Comparison of ENCODE assay signal across 8 mouse cellular contexts in genomic region chr15:78528726-78529411, GRCm38 (mm10). TPM values are rescaled to one million over a fixed set of nuclear protein-coding genes. Genes with fewer than 3 reads are reported as not detected.
A peak's percentile ranks its signal among the peaks of the same experiment; 100 is the strongest.
DNase-seq lines count a peak whose midpoint lies in the region; ATAC-seq and TF ChIP-seq lines count a peak whose summit lies in the region.
"Had no signal": no experiment of that assay in that cellular context is flagged by ENCODE, and none has a peak within 500 bp of the region (broad histone marks: within the 10 kb centered on the region; RNA-seq: fewer than 3 reads in every experiment).

No protein-coding gene starts in this region.

- TF ChIP-seq EP300 in CH12.LX (IDR thresholded peaks at IDR 0.05; ENCODE audit: low read length) = peak; percentile 61

- H3K79me2 ChIP-seq in CH12.LX (replicated peaks; ENCODE audit: control insufficient read depth, extremely low read depth, insufficient read depth, poor library complexity, severe bottlenecking) = no peaks in the 10 kb centered on the region

- H3K4me2 ChIP-seq in CH12.LX (ENCODE audit: insufficient read depth, low read depth, poor library complexity, severe bottlenecking) = peak overlapping the region; percentile 35
- peak overlapping the region; percentile 78 for H3K4me2 ChIP-seq in heart, embryonic 13.5 days
- H3K4me2 ChIP-seq in kidney, embryonic 15.5 days = peak overlapping the region; percentile 73
- H3K4me2 ChIP-seq in midbrain, embryonic 14.5 days (ENCODE audit: low read length) = peak overlapping the region; percentile 48

- no peak for ATAC-seq in heart, embryonic 13.5 days (ENCODE audit: extremely low read depth, insufficient number of reproducible peaks, low FRiP score, low TSS enrichment)
- ATAC-seq in kidney, embryonic 15.5 days (replicated peaks; ENCODE audit: low FRiP score) = 0 out of 2 replicates have a peak, but pooled peaks have one; percentile 1
- ATAC-seq in midbrain, embryonic 14.5 days (ENCODE audit: low FRiP score, low TSS enrichment) = no peak

- TF ChIP-seq RAD21 in CH12.LX (IDR thresholded peaks at IDR 0.05; ENCODE audit: low read depth, low read length) = no peak; the same call in 1 of the 2 replicates

- 31% methylated on average over 11 of the region's 11 CpGs for WGBS in heart, embryonic 13.5 days
- WGBS in kidney, embryonic 15.5 days = 35% methylated on average over 11 of the region's 11 CpGs
- WGBS in midbrain, embryonic 14.5 days = 50% methylated on average over 11 of the region's 11 CpGs

- H3K9ac ChIP-seq in CH12.LX (ENCODE audit: insufficient read depth, low read depth) = peak overlapping the region; percentile 37; the same call in 1 of the 2 replicates
- peak overlapping the region; percentile 85 for H3K9ac ChIP-seq in heart, embryonic 13.5 days
- H3K9ac ChIP-seq in kidney, embryonic 15.5 days = peak overlapping the region; percentile 59
- peak overlapping the region; percentile 30 for H3K9ac ChIP-seq in midbrain, embryonic 14.5 days (replicated peaks; ENCODE audit: low read length)

- peaks cover 0 to 34% of the 10 kb centered on the region in 2 experiments for H3K36me3 ChIP-seq in CH12.LX (replicated peaks in 1 of 2; ENCODE audit: control insufficient read depth in 1 of 2, insufficient read depth in 1 of 2, low read length in 1 of 2)
- H3K36me3 ChIP-seq in heart, embryonic 13.5 days = peaks cover 11% of the 10 kb centered on the region
- 0 out of 2 replicates have a peak, but pooled peaks cover 9% of the 10 kb centered on the region for H3K36me3 ChIP-seq in kidney, embryonic 15.5 days
- no peaks in the 10 kb centered on the region for H3K36me3 ChIP-seq in midbrain, embryonic 14.5 days (ENCODE audit: control insufficient read depth, insufficient read depth, low read length)

- H3K4me3 ChIP-seq in CH12.LX (replicated peaks in 1 of 3; ENCODE audit: low read depth in 2 of 3, low read length in 2 of 3, poor library complexity in 1 of 3) = peak overlapping the region; percentile 20 to 60 (median 52)
- peak overlapping the region; percentile 57 for H3K4me3 ChIP-seq in heart, embryonic 13.5 days
- H3K4me3 ChIP-seq in kidney, embryonic 15.5 days (replicated peaks) = peak overlapping the region; percentile 46
- H3K4me3 ChIP-seq in midbrain, embryonic 14.5 days (replicated peaks; ENCODE audit: low read depth, low read length) = no peak overlapping the region

- TF ChIP-seq POLR2A in CH12.LX (IDR thresholded peaks at IDR 0.05; ENCODE audit: low read depth, low read length) = peak; percentile 47

- no peak for TF ChIP-seq CTCF in CH12.LX (conservative IDR thresholded peaks at IDR 0.05 in 1 of 2, IDR thresholded peaks at IDR 0.05 in 1 of 2; ENCODE audit: low read depth in 2 of 2, low read length in 2 of 2)

- DNase-seq in CH12.LX (ENCODE audit: extremely low read depth) = peak; percentile 90
- DNase-seq in adrenal gland, postnatal 14 days = peak; percentile 63
- DNase-seq in midbrain, embryonic 14.5 days = no peak
- DNase-seq in cerebellum, adult 9-10 months = no peak
- DNase-seq in frontal cortex, postnatal 10 days (ENCODE audit: low spot score in 2 of 2) = no peak

- H3K4me1 ChIP-seq in CH12.LX (ENCODE audit: control insufficient read depth in 1 of 2, insufficient read depth in 2 of 2) = peaks cover 31 to 57% of the 10 kb centered on the region in 2 experiments
- H3K4me1 ChIP-seq in heart, embryonic 13.5 days = peaks cover 48% of the 10 kb centered on the region
- H3K4me1 ChIP-seq in kidney, embryonic 15.5 days = peaks cover 49% of the 10 kb centered on the region
- peaks cover 19% of the 10 kb centered on the region; the same call in 1 of the 2 replicates for H3K4me1 ChIP-seq in midbrain, embryonic 14.5 days (ENCODE audit: control insufficient read depth, insufficient read depth, low read length)

- no peaks in the 10 kb centered on the region for H3K9me3 ChIP-seq in CH12.LX (replicated peaks; ENCODE audit: low read length)
- no peaks in the 10 kb centered on the region for H3K9me3 ChIP-seq in heart, embryonic 13.5 days
- no peaks in the 10 kb centered on the region for H3K9me3 ChIP-seq in kidney, embryonic 15.5 days (replicated peaks)
- H3K9me3 ChIP-seq in midbrain, embryonic 14.5 days (ENCODE audit: control insufficient read depth, low read length) = no peaks in the 10 kb centered on the region

- in situ Hi-C loops in CH12.LX (cut with MboI; ENCODE audit: low pct_ligation_motif_present, low pct_unique_long_range_greater_than_20kb, low sequenced_read_pairs) = loop anchor here (25.0 kb wide), 2 partner anchors 342 to 567 kb away; partner anchors contain the start of genes Eif3d and Foxred2

- dilution Hi-C loops in CH12.LX (cut with MboI; ENCODE audit: extremely low pct_ligation_motif_present, extremely low pct_unique_long_range_greater_than_20kb, low sequenced_read_pairs) = no loop called here

- peak overlapping the region; percentile 34 for H3K27ac ChIP-seq in CH12.LX (ENCODE audit: insufficient read depth, low read depth)
- peak overlapping the region; percentile 88 for H3K27ac ChIP-seq in heart, embryonic 13.5 days (replicated peaks)
- peak overlapping the region; percentile 91 for H3K27ac ChIP-seq in kidney, embryonic 15.5 days
- H3K27ac ChIP-seq in midbrain, embryonic 14.5 days (replicated peaks; ENCODE audit: low read depth, low read length) = no peak overlapping the region

- no peaks in the 10 kb centered on the region for H3K27me3 ChIP-seq in CH12.LX (replicated peaks)
- H3K27me3 ChIP-seq in heart, embryonic 13.5 days (replicated peaks) = no peaks in the 10 kb centered on the region
- H3K27me3 ChIP-seq in kidney, embryonic 15.5 days = no peaks in the 10 kb centered on the region
- no peaks in the 10 kb centered on the region for H3K27me3 ChIP-seq in midbrain, embryonic 14.5 days (ENCODE audit: control insufficient read depth, insufficient read depth, low read length)

TF ChIP-seq in CH12.LX, 34 proteins besides CTCF, POLR2A, EP300 and RAD21 (continues in another document):
- peak; percentile 45 for TF ChIP-seq ETS1 (conservative IDR thresholded peaks at IDR 0.05; ENCODE audit: low read depth, low read length)
- 0 out of 2 replicates have a peak, but pooled peaks have one; percentile 34 for TF ChIP-seq E2F4 (IDR thresholded peaks at IDR 0.05; ENCODE audit: insufficient replicate concordance, low read depth, low read length)
- TF ChIP-seq CHD1 (IDR thresholded peaks at IDR 0.05; ENCODE audit: low read depth, low read length) = peak; percentile 73; the same call in 1 of the 2 replicates
- TF ChIP-seq MYC (IDR thresholded peaks at IDR 0.05; ENCODE audit: low read depth, low read length) = peak; percentile 77; the same call in 1 of the 2 replicates
- TF ChIP-seq USF2 (conservative IDR thresholded peaks at IDR 0.05; ENCODE audit: low read depth, low read length) = peak; percentile 95
- peak; percentile 49 for TF ChIP-seq NRF1 (IDR thresholded peaks at IDR 0.05; ENCODE audit: low read depth, low read length)
- TF ChIP-seq ZNF384 (IDR thresholded peaks at IDR 0.05; ENCODE audit: low read depth, low read length) = no peak
- TF ChIP-seq TBP (conservative IDR thresholded peaks at IDR 0.05; ENCODE audit: low read depth, low read length) = peak; percentile 72; the same call in 1 of the 2 replicates
- TF ChIP-seq JUN (IDR thresholded peaks at IDR 0.05; ENCODE audit: insufficient read depth, low read depth, low read length) = no peak
- TF ChIP-seq MAX (IDR thresholded peaks at IDR 0.05; ENCODE audit: low read length) = peak; percentile 87
- peak; percentile 28; the same call in 1 of the 2 replicates for TF ChIP-seq MEF2A (IDR thresholded peaks at IDR 0.05; ENCODE audit: borderline replicate concordance, low read depth, low read length)
- TF ChIP-seq USF1 (IDR thresholded peaks at IDR 0.05; ENCODE audit: low read depth, low read length) = peak; percentile 92
- TF ChIP-seq JUND (conservative IDR thresholded peaks at IDR 0.05; ENCODE audit: low read depth, low read length) = no peak
- no peak for TF ChIP-seq POLR2AphosphoS2 (IDR thresholded peaks at IDR 0.05; ENCODE audit: low read depth, low read length)
- no peak for TF ChIP-seq SMC3 (IDR thresholded peaks at IDR 0.05; ENCODE audit: low read depth, low read length)
- peak; percentile 37; the same call in 1 of the 2 replicates for TF ChIP-seq MXI1 (IDR thresholded peaks at IDR 0.05; ENCODE audit: low read depth, low read length)

RNA-seq across cellular contexts. Expression of gene C1qtnf6, which starts 2.3 kb away (rescaled TPM):
- total RNA-seq in CH12.LX (2012; rRNA removed) = 4.1 and 6.3 TPM in 2 replicates
- total RNA-seq in CH12.LX (2014; rRNA removed) = 5.0 and 5.7 TPM in 2 replicates
- 27.7 and 28.1 TPM in 2 replicates for polyA plus RNA-seq in CH12.LX (2012; ENCODE audit: insufficient read length, low read depth)
- total RNA-seq in adrenal gland, postnatal 14 days (2021) = 53.4 and 69.2 TPM in 2 replicates
- 28.7 and 31.8 TPM in 2 replicates for polyA plus RNA-seq in heart, embryonic 13.5 days (2015; fragmentation: Nextera tagmentation; extraction: Ambion mirVana)
- 27.7 and 30.4 TPM in 2 replicates for polyA plus RNA-seq in kidney, embryonic 15.5 days (2015; fragmentation: Nextera tagmentation; extraction: Ambion mirVana)
- 5.6 and 7.3 TPM in 2 replicates for polyA plus RNA-seq in midbrain, embryonic 14.5 days (2014; fragmentation: Nextera tagmentation; extraction: Ambion mirVana)

RNA-seq across cellular contexts. Expression of gene Sstr3, which starts 15.6 kb away (rescaled TPM):
- total RNA-seq in CH12.LX (2012; rRNA removed) = not detected in 2 replicates
- not detected in 2 replicates for total RNA-seq in CH12.LX (2014; rRNA removed)
- 0.14 and 0.36 TPM in 2 replicates for polyA plus RNA-seq in CH12.LX (2012; ENCODE audit: insufficient read length, low read depth)
- total RNA-seq in adrenal gland, postnatal 14 days (2021) = 0.56 and 0.98 TPM in 2 replicates
- 0.09 TPM in 1 of 2 replicates, not detected in the other for polyA plus RNA-seq in heart, embryonic 13.5 days (2015; fragmentation: Nextera tagmentation; extraction: Ambion mirVana)
- 0.30 and 0.58 TPM in 2 replicates for polyA plus RNA-seq in kidney, embryonic 15.5 days (2015; fragmentation: Nextera tagmentation; extraction: Ambion mirVana)
- 0.18 and 0.23 TPM in 2 replicates for polyA plus RNA-seq in midbrain, embryonic 14.5 days (2014; fragmentation: Nextera tagmentation; extraction: Ambion mirVana)
- total RNA-seq: gastrocnemius, postnatal 36 days had no signal

RNA-seq across cellular contexts. Expression of gene Il2rb, which starts 33.8 kb away (rescaled TPM):
- total RNA-seq in CH12.LX (2012; rRNA removed) = 31.2 and 34.3 TPM in 2 replicates
- total RNA-seq in CH12.LX (2014; rRNA removed) = 26.0 and 32.1 TPM in 2 replicates
- 47.2 and 60.0 TPM in 2 replicates for polyA plus RNA-seq in CH12.LX (2012; ENCODE audit: insufficient read length, low read depth)
- 0.41 and 4.2 TPM in 2 replicates for total RNA-seq in adrenal gland, postnatal 14 days (2021)
- 0.04 TPM in 1 of 2 replicates, not detected in the other for polyA plus RNA-seq in heart, embryonic 13.5 days (2015; fragmentation: Nextera tagmentation; extraction: Ambion mirVana)
- 0.44 and 0.60 TPM in 2 replicates for polyA plus RNA-seq in kidney, embryonic 15.5 days (2015; fragmentation: Nextera tagmentation; extraction: Ambion mirVana)
- polyA plus RNA-seq in midbrain, embryonic 14.5 days (2014; fragmentation: Nextera tagmentation; extraction: Ambion mirVana) = 0.08 and 0.11 TPM in 2 replicates
- total RNA-seq: gastrocnemius, postnatal 36 days had no signal

RNA-seq across cellular contexts. Expression of gene Rac2, which starts 43.7 kb away (rescaled TPM):
- total RNA-seq in CH12.LX (2012; rRNA removed) (314 and 453 TPM in 2 replicates), CH12.LX (2014; rRNA removed) (142 and 160 TPM in 2 replicates)
- 883 and 942 TPM in 2 replicates for polyA plus RNA-seq in CH12.LX (2012; ENCODE audit: insufficient read length, low read depth)
- total RNA-seq in adrenal gland, postnatal 14 days (2021) = 9.0 and 44.5 TPM in 2 replicates
- polyA plus RNA-seq in heart, embryonic 13.5 days (2015; fragmentation: Nextera tagmentation; extraction: Ambion mirVana) = 7.6 and 8.9 TPM in 2 replicates
- 8.1 and 11.1 TPM in 2 replicates for polyA plus RNA-seq in kidney, embryonic 15.5 days (2015; fragmentation: Nextera tagmentation; extraction: Ambion mirVana)
- 3.7 and 7.0 TPM in 2 replicates for polyA plus RNA-seq in midbrain, embryonic 14.5 days (2014; fragmentation: Nextera tagmentation; extraction: Ambion mirVana)

Comparison
In these comparisons a context has a peak if more than half of its experiments do, and no peak if none do; other contexts are left out.
1. DNase-seq: peak in CH12.LX (single experiment) and adrenal gland, postnatal 14 days (single experiment); none in midbrain, embryonic 14.5 days (single experiment), cerebellum, adult 9-10 months (single experiment) and frontal cortex, postnatal 10 days (0 of 2).
2. H3K9ac ChIP-seq: peak in every context shown above with its lines; median percentile 85 in heart, embryonic 13.5 days; 59 in kidney, embryonic 15.5 days; 37 in CH12.LX; 30 in midbrain, embryonic 14.5 days.
3. RNA of gene Il2rb, which starts 33.8 kb away (polyA plus RNA-seq): 47.2 to 60.0 TPM in CH12.LX; 0.44 to 0.60 TPM in kidney, embryonic 15.5 days, 0.08 to 0.11 TPM in midbrain, embryonic 14.5 days and 0.04 TPM in heart, embryonic 13.5 days; every median in the first group is over 10 times any median in the second.
4. Peak in every context shown above with its lines, with median percentiles within 50 percentile points of each other: H3K4me2 ChIP-seq.